Mouse (Mus musculus) right cerebral cortex, postnatal 4 days (tissue): ENCODE results near the gene Tmub2.

Source experiments
- DNase-seq: peaks from one replicate; pipeline ENCODE4 v3.0.0-alpha.2; 2022

Tmub2 gene

DNA sequence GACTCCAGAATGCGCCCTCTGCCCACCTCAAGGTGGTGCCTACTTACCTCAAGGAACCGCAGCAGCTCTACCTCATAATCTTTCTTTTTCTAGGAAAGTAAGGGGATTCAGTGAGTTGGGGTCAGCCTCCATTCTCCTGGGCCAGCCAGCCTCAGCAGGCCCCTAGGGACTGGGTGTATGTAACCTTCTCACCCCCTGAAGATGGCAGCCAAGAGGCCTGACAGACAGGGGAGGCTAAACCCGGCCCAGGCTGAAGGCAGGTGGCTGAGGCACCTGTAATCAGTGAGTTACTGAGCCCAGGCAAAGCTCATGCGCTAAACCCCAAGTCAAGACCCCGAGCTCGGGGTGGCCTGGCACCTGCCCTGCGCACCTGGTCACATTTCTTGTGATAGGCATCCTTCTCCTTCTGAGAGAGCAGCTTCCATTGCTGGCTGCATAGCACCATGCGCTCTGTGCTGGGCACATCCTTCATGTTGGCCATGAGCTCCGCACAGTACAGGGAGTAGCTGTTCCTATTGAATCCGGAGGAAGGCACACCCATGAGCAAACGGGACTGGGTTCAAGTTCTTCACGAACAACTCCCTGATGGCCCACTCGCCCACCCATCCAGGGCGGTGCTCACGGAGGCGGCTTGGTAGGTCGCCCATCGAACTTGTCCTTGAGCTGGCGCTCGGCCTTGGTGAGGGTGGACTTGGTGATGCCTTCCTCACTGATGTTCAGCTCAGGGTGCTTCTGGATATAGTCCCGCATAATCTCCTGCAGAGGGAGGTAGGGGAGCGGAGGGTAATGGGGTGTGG lies 25.3 kb downstream of the Tmub2 start:
- no peak for DNase-seq

DNA sequence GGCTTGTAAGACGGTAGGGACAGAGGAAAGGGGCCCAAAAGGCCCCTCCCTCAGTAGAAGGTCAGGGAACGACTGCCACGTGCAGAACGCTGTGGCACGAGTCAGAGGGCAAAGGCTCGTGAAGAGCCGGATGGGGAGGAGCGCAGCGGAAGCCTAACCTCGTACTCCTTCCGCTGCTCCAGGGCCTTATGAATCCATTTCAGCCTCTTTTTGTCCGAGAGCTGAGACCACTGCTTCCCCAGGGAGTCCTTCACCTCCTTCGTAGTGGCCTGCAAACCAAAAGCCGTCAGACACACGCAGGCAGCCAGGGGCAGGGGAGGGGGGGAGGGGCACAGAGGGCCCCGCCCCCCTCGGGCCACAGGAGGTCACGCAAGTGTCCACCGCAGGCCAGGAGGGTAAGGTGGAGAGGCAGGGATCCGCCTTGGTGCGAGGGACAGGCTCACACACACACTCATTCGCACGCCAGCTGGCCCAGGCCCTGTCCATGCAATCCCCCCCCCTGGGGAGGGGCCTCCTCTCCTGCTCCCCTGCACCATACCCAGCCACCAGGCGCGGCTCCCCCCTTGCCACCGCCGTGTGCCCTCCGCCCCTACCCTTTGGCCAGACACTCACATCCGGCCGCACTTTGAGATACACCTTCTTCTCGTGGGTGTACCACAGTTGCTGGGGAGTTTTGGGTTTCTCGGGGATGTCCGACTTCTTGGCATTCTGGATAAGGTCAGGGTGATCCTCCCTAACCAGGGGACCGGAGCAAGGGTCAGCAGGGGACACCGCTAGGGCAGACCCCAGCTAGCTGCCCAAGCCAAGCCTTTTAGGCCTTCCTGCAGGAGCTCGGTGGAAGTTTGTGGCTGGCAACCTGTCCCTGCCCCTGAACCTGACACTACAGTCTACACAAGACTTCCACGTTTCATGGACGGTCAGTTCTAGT lies 26.3 kb downstream of the Tmub2 start:
- no peak for DNase-seq

DNA sequence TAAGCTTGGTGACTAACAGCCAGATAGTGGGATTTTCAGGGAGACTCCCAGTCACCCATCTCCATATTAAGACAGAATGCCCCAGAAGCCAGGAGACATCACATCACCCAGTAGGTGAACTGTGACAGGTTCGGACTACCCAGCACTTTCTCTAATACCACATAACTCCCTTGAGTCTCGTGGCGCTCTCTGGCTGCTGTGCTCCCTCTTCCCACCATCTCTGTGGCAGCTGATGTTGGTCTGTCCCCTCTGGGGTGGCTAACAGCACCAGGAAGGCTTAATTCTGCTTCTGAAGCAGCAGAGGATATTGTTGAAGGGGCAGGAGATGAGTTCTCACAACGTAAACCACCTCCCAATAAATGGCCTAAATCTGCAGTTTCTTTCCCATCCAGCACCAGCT lies 27.2 kb downstream of the Tmub2 start:
- DNase-seq: no peak

DNA sequence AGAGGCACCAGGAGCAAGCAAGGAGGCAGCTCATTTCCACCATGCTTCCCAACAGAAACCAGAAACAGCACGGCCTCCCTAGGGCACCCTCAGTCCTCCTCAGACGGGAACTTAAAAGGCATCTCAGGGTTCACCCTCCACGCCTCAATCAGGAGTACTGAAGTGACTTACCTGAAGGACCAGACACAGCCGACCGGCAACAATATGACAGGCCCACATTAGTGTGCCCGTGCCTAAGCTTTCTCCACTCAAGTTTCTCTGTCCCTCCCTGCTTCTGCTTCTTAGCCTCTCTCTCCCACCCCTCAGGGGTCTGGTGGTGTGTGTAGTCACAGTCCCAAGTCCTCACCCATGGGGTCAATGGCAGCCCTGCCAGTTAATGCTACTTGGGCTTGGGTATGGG lies 27.9 kb downstream of the Tmub2 start:
- no peak for DNase-seq

DNA sequence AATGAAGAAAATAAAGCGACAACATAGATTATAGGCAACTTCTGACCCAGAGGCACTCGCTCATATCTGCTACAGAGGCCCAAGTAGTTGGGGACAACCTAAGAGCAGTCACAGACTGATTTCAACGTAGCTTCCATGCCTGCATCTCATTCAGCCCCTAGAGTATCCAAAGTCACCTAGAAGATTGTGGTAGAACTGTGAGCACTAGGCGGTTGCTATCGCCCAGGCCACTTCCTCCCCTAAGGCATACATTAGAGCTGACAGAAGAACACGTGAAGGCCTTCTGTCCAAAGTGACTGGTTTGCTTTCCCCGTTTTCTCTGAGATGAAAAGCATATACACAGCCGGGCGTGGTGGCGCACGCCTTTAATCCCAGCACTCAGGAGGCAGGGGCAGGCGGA lies 29.6 kb downstream of the Tmub2 start:
- DNase-seq: no peak

DNA sequence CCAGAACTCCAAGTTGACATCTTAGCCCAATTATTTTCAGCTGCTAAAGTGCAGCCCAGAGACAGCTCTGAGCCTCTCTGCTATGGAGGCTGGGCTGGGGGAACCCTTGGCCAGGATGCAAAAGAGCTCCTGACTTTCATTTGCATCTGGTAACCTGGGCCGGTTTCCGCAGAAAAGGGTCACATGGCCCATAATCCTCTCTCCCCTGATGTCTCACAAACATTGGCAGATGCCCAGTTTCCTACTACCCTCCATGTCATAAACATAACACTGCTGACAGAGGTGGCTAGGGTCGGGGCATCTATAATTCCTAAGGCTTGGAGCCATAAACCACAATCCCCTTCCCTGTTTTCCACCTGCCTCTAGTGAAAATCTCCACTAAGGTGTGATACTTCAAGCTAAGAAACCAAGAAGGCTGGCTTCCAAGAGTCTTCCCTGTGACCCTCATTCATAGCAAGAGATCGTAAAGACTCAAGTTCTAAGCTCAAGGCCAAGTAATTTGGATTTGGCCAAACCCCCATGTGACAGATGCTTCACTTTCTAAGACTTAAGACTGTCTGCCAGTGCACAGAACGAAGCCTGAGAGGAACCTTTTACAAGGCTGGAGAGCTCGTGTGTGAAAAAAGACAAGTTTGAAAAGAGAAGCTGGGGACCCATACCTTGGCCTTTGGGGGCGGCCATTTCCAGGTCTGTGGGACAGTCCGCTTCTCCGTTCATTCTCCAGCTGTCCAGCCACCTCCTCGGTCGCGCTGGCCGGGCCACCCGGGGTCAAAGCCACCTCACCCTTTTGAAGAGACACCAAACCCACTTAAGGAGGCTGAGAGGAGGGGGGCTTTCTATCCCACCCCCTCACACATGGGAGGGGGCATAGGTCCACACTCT lies 31.2 kb downstream of the Tmub2 start:
- no peak for DNase-seq

DNA sequence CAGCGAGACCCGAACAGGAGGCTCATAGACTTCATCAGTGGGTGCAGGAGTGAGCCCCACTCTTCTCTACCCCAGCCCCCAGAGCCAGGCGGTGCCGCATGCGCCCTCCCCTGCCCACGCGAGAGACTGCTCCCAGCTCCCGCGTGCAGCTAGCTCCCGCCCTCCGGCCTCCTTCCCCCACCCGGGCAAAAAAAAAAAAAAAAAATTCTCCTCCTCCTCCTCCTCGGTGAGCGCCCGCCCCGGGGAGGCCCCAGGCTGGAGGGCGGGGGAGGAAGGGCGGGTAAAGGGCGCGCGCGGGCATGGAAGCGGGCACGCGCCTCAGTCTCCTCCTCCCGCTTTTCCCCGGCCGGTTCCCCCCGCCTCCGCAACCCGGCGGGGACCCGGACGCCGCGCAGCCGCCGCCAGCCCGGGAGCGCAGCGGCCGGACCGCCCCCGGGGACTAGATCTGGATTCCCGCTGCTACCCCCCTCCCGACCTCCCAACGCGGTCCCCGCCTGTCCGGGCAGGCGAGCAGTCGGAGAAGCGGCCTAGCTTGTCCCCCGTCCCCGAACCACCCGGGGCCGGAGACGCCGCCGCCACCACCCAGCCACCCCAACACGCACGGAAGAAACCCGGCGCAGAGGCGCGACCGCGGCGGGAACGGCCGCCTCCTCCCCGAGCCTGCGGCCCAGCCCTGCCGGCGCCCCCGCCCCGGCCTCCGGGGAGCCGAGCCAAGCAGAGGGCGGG lies 32.0 kb downstream of the Tmub2 start:
- peak; percentile 83 for DNase-seq

DNA sequence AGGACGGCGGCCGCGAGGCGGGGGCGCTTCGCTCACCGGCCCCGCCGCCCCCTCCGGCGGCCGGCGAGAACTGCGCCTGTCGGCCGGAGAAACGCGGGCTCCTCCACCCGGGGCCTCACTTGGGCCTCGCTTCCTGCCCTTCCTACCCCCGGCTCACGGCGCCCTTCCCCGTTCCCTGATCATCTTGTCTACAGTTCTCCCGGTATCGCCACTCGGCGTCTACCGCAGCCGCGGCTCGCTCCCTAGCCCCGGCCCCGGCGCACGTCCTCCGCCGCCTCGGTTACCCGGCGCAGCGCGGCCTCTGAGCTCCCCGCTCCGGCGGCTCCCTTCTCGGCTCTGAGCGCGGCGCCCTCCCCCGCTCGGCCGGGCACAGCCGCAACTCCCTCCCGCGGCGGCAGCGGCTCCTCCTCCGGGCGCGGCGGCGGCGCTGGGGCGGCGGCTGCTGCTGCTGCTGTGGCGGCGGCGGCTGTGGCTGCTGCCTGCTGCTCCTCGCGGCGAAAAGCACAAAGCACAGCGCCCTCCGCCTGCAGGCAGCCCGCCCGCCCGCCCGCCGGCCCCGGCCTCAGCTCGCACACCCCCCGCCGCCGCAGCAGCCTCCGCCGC lies 32.7 kb downstream of the Tmub2 start:
- peak; percentile 59 for DNase-seq

DNA sequence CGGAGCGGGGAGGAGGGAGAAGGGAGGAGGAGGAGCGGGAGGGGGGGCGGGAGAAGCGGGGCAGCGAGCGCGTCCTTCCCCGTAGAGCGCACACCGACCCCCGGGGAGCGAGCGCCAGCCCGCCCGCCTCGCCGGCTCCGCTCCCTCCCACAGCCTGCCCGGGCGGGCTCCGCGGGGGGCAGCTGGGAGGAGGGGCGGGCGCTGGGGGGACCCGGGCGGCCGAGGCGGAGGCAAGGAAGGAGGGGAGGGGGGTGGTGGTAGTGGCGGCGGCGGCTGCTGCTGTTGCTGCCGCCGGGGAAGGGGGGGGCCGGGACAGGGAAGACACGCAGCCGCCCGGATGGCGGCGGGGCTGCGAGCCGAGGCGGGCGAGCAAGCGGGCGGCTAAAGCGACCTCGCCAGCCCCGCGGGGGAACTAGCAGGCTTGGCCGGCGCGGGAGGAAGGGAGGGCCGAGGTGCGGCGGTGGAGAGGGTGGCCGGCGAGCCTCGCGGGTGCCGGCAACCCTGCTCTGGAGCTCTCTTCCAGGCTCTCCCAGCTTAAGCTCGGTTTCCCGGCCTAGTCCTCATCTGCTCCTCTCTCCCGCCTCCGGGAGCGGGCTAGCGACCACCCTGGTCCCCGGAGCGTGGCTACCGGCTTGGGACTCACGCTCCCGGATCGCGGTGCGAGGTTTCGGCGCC lies 33.3 kb downstream of the Tmub2 start:
- DNase-seq: peak; percentile 74

DNA sequence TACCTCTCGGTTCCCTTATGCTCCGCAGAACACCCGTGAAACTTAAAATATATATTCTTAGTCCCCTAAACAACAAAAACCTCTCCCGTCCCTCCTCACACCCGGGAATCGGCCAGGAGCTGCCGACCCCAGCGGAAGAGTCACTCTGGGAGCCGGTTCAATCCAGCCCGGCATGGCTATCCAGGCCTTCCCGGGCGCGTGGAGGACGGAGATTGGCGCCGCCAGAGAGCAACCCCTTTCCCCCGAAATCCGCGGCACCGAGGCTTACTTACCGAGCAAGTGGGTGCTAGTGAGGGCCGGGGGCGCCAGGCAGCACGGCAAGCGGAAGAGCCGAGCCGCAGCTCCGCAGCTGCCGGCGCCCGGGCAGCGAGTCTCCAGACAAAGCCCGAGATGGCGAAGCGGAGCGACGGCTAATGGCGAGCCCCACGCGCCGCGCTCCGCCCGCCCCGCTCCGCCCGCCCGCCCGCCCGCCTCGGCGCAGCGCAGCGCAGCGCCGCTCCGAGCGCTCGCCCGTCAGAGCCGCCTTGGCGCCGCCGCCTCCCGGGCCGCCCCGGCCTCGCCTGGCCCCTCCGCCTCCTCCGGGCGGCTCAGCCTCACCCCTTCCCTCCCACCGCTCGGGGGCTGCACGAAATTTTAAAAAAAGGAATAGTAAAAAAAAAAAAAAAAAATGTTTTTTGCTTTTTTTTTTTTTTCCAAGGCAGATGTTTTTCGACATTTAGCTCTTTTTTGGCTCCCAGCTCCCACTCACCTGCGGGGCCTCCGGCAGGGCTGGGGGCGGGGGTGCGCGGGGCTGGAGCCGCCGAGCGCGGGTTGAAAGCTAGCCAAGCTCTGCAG lies 34.1 kb downstream of the Tmub2 start:
- peak; percentile 56 for DNase-seq

DNA sequence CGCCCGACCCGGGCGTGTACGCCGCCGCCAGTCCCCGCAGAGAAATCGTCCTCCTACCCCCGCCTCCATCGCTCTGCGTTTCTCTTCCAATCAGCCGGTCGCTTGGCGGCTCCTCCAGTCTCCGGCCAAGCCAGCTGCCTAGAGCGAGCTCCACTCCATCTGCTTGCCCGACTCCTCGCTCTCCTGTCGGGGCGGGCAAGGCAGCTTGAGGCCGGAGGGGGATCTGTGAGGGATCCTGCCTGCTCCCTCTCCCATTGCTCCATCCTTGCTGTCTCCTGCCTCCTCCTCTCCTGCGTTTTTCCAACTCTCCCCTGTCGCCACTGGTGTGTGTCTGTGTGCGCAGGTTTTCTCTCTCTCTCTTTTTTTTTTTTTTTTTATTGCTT lies 34.7 kb downstream of the Tmub2 start, which contains the start of gene Ubtf:
Gene Ubtf, minus strand, starts transcription at position 333 of the 383 bp plus-strand sequence.
- DNase-seq: peak; percentile 80

DNA sequence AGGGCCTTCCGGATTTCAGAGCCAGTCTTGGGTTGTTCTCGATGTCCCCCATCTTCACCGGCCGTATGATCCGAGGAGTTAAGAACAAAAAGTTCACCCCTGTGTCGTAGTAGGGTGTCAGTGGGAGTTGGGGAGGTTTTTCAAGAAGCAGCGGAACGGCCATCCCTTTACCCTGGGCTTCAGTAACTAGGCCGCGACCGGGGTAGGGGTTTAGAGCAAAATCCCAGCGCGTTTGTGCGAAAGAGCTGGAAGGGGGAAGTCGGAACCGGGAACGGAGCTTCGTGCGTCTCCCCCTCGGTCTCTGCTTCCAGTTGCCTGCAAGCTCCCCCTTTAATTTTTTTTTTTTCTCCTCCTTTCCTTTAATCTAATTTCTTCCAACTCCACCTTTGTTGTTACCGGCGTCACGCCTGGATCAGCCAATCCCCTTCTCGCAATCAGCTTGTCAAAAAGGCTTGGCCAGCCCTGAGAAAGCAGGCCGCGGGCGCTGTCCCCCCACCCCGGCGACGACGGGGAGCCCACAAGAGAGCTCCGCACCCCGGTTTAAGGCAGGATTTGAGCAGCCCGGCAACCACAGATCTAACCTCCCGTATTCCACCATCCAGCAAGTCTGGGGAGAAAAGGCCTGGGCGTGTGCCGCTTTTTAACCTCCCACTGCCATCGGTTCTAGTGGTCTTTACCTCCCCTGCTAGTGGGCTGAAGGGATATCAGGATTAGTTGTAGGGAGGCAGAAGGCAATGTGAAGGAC lies 35.4 kb downstream of the Tmub2 start:
- DNase-seq: peak; percentile 84

DNA sequence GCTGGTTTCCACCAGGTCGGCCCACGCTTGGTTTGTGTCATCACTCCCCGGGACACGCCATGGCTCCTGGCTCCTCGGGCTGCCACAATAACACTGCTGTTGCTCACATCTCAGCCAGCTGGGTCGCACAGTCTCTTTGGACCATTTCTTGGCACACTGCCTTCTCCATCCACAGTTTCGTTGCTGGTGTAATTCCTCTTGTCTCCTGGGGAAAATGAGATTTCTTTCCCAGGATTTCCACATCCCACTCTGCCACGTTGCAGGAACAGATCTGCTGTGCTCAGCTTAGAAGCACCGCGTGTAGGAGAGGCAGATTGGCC lies 35.9 kb downstream of the Tmub2 start:
- peak; percentile 73 for DNase-seq

DNA sequence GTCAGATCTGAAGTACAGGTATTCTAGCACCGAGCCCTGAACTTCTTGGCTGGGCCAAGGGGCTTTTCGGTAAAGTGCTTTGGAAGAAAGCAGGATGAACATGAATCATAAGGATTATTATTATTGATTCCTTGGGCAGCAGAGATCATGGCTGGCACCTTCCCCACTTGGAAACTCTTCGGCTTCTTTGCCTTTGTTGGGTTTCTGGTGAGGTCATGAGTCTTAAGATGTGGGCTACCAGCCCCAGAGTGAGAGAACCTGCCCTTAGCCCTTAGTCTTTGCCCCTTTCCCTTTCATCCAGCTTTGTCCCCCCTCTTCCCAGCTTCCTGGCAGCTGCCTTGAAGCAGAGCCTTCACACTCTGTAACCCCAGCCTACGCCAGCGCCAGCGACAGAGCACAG lies 37.2 kb downstream of the Tmub2 start:
- DNase-seq: no peak

DNA sequence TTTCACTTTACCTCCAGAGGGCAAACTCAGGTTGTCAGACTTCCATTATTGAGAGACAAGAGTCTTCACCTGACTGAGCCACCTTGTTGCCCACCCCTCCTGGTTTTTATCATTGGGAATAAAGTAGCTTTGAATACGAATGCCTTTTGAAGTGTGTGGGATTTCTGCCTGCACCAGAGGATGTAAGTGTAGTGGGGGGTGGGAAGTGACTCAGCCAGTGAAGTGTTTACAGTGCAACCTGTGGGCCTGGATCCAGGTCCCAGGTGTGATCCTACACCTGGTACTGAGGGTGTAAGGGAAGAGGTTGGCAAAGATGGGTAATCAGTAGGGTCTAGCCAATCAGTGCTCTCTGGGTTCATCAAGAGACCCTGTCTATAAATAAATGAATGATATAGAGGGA lies 38.8 kb downstream of the Tmub2 start:
- DNase-seq: no peak

DNA sequence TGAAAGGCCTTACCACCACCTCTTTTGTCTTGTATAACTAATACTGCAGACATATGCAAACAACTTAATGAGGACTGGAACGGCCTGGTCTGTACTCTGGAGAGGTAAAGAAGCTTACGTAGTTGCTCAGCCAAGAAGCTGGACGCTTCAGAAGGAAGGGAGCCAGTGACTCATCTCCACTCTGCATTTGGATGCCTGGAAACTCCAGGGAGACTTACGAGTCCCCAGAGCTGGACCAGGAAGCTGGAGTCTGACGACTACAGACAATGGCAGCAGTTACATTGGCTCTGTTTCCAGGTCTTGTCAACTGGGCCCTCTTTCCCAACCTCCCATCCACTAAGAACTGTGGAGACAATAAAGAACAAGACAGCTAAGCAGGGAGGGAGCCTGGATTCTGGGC lies 42.5 kb downstream of the Tmub2 start:
- no peak for DNase-seq

DNA sequence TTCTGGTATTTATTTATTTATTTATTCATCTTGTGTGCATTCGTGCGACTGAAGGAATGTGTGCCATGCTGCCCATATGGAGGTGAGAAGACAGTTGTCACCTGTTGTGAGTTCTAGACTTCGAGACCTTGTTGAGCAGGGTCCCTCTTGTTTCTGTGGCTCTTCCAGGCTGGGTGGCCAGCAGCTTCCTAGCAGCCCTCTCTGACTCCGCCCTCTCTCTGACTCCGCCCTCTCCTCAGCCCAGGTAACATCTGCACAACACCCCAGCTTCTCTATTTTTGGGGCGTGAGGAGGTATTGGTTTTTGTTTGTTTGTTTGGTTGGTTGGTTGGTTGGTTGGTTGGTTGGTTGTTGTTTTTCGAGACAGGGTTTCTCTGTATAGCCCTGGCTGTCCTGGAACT lies 43.1 kb downstream of the Tmub2 start:
- DNase-seq: no peak

DNA sequence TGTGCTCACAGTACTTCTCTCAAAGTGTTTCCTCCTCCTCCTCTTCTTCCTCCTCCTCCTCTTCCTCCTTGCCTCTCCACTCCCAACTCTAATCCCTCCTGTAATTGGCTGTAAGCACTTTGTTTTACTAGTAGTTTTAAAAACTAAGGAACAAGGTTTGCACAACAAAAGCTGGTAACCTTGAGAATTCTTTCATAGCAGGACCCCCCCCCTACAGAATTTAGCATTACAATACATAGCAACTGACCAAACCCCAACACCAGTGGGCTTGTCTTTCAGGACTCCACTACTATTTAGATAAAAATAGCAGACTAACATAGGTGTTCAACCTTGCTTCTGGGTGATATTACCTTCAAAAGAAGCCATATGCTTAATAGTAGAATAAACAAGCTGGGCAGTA lies 44.8 kb downstream of the Tmub2 start:
- DNase-seq: no peak

DNA sequence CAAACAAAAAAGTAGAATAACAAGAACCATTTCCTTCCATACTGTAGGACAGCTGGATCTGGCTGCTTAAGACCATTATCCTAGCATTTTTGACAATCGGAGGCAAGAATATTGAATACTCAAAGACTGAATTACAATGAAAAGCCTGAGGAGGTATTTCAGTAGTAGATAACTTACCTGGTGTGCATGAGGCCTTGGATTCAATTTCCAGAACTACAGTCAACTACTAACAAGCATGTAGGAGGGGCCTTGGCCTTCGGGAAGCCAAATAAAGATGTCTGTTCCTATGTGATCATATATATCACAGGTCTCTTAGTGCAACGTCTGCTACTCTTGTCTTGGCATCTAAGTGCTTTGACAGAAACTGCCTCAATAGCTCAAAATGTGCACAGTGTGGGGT lies 45.3 kb downstream of the Tmub2 start:
- no peak for DNase-seq

DNA sequence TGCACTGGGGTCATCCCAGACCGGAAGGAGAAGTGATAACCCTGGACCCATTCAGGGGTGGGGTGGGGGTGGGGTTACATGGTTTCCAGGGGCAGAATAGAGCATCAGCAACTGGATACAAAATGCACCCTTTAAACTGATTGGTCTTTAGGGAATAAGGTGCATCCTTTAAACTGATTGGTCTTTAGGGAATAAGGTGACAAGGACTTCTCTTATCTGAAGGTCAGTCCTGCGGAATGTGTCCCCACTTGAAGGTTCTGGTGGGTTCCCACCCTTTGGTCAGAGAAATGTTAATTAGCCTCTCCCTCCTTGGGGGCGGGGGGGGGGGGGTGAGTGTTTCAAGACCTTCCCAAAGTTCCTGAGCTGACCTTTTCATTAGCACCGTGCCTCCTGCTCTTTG lies 47.1 kb downstream of the Tmub2 start:
- DNase-seq: no peak
